Mouse (Mus musculus) embryonic facial prominence, embryonic 11.5 days (tissue): Measurements from ENCODE around the gene Crym. TPM values are rescaled to one million over a fixed set of nuclear protein-coding genes. Genes with fewer than 3 reads are reported as not detected.

Experiments used
- ATAC-seq: fragments of 200-750 bp; cut with Nextera tagmentation; replicated peaks from 2 replicates; pipeline ENCODE4 v1.8.0; 2017; ENCODE audit warnings: low read depth; ENCODE audit not compliant: insufficient number of reproducible peaks, low FRiP score, low TSS enrichment
- DNase-seq: peaks from one replicate; pipeline ENCODE4 v3.0.0-alpha.2; 2015; ENCODE audit warnings: low spot score
- H3K27ac ChIP-seq: fragments of 300-500 bp; sonication (generic); replicated peaks from 2 replicates; pipeline ENCODE4 v1.5.1; 2014; ENCODE audit warnings: mild to moderate bottlenecking, low read depth, low read length, control low read depth
- H3K27me3 ChIP-seq: fragments of 300-500 bp; sonication (generic); 2 replicates; pipeline ENCODE4 v1.6.1; 2014; ENCODE audit warnings: mild to moderate bottlenecking, low read length, moderate library complexity, mixed read lengths; ENCODE audit not compliant: control insufficient read depth, insufficient read depth
- H3K36me3 ChIP-seq: fragments of 300-500 bp; sonication (generic); replicated peaks from 2 replicates; pipeline ENCODE4 v1.6.1; 2014; ENCODE audit warnings: low read depth, mild to moderate bottlenecking, low read length, moderate library complexity, mixed read lengths; ENCODE audit not compliant: control insufficient read depth, insufficient read depth
- H3K4me1 ChIP-seq: fragments of 300-500 bp; sonication (generic); 2 replicates; pipeline ENCODE4 v1.6.1; 2014; ENCODE audit warnings: low read length, mixed read lengths; ENCODE audit not compliant: control insufficient read depth, insufficient read depth
- H3K4me2 ChIP-seq: fragments of 300-500 bp; sonication (generic); 2 replicates; pipeline ENCODE4 v1.6.1; 2014; ENCODE audit warnings: low read depth, mild to moderate bottlenecking, control low read depth, low read length, moderate library complexity
- H3K4me3 ChIP-seq: fragments of 300-500 bp; sonication (generic); 2 replicates; pipeline ENCODE4 v1.5.1; 2014; ENCODE audit warnings: low read depth, low read length, control low read depth
- H3K9ac ChIP-seq: fragments of 300-500 bp; sonication (generic); replicated peaks from 2 replicates; pipeline ENCODE4 v1.6.1; 2014; ENCODE audit warnings: mild to moderate bottlenecking, control low read depth, low read length
- H3K9me3 ChIP-seq: fragments of 300-500 bp; sonication (generic); replicated peaks from 2 replicates; pipeline ENCODE4 v1.6.1; 2016; ENCODE audit warnings: mild to moderate bottlenecking, low read length, inconsistent platforms, mixed read lengths; ENCODE audit not compliant: control insufficient read depth
- WGBS: fragments of 180-500 bp; shearing (Covaris S2); extraction: QIAGEN DNeasy Blood & Tissue Kit; methylation state at CpG from one replicate; pipeline ENCODE4 v1.1.7; 2014; 5-methylcytosine and 5-hydroxymethylcytosine counted together
- polyA plus RNA-seq: library from polyadenylated mRNA; unstranded; fragments of >200 nt; fragmentation: Nextera tagmentation; extraction: Ambion mirVana; gene quantifications from 2 replicates; pipeline ENCODE4 v1.2.1, GENCODE M21; 2014

The Crym gene
- 142 and 181 TPM in 2 replicates for polyA plus RNA-seq

DNA sequence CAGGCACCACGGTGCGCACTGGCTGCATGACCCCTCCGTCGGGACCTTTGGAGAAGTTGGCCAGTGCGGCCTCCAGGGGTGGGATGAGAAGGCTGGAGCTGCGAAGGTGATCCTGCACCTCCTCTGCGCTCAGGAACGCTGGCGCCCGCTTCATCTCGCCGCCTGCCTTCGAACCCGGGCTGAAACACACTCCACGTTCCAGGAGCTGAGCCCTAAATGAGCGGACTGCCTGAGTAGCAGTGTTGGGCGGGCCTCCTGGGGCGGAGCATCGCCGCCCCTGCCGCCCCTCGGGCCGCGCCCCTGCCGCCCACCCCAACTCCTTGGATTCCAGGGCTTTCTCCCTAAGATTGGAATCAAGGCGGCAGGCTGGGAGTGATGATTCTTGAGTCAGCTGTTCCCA, at the start of gene Crym:
TSS of gene Crym (minus strand) at position 341 of the 400 bp plus-strand sequence.
- Histone ChIP-seq H3K27me3 (no peaks in the 10 kb centered on the region), H3K4me2 (peak within 1 kb of the TSS; percentile 67), H3K4me1 (peaks cover 2% of the 10 kb centered on the region; the same call in 1 of the 2 replicates), H3K9me3 (no peaks in the 10 kb centered on the region), H3K4me3 (peak within 1 kb of the TSS; percentile 41), H3K36me3 (no peaks in the 10 kb centered on the region), H3K9ac (peak within 1 kb of the TSS; percentile 46), H3K27ac (no peak within 1 kb of the TSS)
- WGBS = 3% methylated on average over 26 of the region's 26 CpGs
- 0 out of 2 replicates have a peak, but pooled peaks have one; percentile 20 for ATAC-seq
- peak; percentile 55 for DNase-seq

DNA sequence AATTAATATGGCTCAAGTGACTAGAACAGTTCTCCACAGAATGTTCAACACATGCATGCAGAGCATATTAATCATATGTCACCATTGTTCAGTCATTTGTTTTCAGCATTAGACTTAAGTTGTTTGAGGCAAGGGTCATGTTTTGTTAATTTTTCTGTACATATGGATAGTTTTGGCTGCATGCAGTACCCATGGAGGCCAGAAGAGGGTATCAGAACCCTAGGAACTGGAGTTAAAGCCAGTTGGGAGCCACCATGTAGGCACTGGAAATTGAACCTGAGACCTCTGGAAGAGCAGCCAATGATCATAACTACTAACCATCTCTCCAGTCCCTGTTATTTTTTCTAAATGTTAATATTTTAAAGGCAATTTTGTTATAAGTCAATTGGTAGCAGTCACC, 39.2 kb upstream of the Crym start:
- Histone ChIP-seq H3K9me3 (no peaks in the 10 kb centered on the region), H3K27me3 (no peaks in the 10 kb centered on the region), H3K4me2 (no peak overlapping the region), H3K4me3 (no peak overlapping the region), H3K36me3 (no peaks in the 10 kb centered on the region), H3K27ac (no peak overlapping the region), H3K9ac (no peak overlapping the region), H3K4me1 (no peaks in the 10 kb centered on the region)
- peak; percentile 24 for DNase-seq
- no peak for ATAC-seq

DNA sequence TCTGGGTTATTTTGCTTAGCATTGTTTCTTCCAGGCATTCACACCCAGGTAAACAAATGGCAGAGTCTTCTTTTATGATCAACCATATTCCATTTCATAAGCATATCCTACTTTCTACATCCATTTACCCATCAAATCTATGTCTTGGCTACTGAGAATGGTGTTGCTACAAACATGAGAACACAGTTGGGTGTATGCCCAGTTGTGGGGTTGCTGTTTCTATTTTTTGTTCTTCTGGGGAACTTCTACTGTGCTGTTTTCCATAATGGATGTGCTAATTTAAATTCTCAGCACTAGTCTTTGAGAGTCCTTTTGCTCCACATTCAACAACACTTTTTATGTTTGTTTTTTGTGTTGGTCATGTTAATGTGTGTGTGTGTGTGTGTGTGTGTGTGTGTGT, 26.6 kb upstream of the Crym start:
- no peaks in the 10 kb centered on the region for H3K4me1 ChIP-seq
- no peak overlapping the region for H3K4me2 ChIP-seq
- no peaks in the 10 kb centered on the region for H3K36me3 ChIP-seq
- ATAC-seq (no peak), DNase-seq (no peak)
- H3K27me3 ChIP-seq = no peaks in the 10 kb centered on the region
- H3K27ac ChIP-seq = no peak overlapping the region
- no peak overlapping the region for H3K9ac ChIP-seq
- H3K4me3 ChIP-seq = no peak overlapping the region
- H3K9me3 ChIP-seq = no peaks in the 10 kb centered on the region

DNA sequence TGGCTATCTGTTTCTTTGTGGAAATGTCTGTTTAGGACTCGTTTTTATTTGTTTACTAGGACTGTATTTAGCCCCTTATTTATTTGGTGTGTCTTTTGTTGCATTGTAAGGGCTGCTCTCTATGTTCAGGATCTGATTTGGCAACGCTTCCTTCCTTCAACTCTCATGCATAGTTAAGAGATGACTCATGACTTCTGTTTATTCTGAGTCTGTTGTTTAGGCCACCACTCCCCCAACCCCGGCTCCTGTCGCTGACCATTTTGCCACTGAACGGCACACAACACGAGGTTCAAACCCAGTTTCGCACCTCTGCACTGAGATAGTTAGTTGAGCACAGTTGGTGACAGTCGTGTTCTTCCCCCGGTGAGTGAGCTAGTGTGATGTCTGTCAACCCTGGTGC, 4.1 kb upstream of the Crym start:
- WGBS = 69% methylated on average over 9 of the region's 9 CpGs

DNA sequence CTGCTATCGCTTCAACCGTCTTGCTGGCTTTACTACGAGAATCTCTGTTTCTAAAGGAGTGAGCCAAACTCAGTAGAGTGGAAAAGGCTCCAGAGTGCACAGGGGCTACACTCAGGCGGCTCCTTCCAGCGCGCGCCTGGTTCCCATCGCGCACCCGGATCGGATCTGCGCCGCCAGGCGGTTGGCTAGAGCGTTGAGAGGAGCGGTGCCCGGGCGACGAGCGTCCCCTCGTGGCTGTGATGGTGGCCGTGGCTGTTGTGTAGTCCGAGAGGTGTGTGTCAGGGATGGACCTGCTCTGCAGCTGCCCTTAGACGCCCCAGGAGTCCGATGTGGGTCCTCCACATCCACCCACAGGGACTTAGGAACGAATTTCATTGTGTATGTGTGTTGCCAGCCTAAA, 1.9 kb upstream of the Crym start, which contains the start of gene Abca14:
TSS of gene Abca14 (plus strand) at position 173 of the 400 bp plus-strand sequence.
- H3K4me2 ChIP-seq = no peak within 1 kb of the TSS

More for the DNA sequence above, 4.1 kb upstream of the Crym start:
- Histone ChIP-seq H3K4me1 (peaks cover 2% of the 10 kb centered on the region; the same call in 1 of the 2 replicates), H3K4me3 (no peak overlapping the region), H3K9ac (no peak overlapping the region), H3K27ac (no peak overlapping the region), H3K9me3 (no peaks in the 10 kb centered on the region), H3K27me3 (no peaks in the 10 kb centered on the region), H3K36me3 (no peaks in the 10 kb centered on the region), H3K4me2 (no peak overlapping the region)
- DNase-seq (no peak), ATAC-seq (no peak)

DNA sequence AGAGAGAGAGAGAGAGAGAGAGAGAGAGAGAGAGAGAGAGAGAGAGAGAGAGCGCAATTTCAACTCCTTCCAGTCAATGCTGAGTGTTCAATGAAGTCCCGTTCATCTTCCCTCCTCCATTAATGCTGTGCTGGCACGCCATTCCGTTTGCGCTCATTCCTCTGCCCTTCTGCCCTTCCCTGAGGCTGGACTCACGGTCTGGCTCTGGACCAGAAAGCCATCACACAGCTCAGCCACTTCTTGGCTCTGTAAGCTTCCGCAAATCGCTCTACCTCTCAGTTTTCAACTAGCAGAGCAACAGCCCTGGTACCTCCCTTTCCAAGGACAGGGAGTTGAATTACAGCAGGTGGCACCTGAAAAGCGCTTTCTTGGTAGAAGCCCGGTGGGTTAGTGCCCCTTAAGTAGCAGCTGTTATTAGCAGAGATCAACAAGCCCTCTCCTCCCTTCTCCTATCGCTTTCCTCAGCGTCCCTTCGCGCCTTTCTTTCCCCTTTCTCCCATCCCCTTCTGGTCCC, 623 bp downstream of the Crym start:
- H3K4me1 ChIP-seq = peaks cover 2% of the 10 kb centered on the region; the same call in 1 of the 2 replicates
- no peaks in the 10 kb centered on the region for H3K36me3 ChIP-seq
- H3K27ac ChIP-seq = no peak overlapping the region
- peak overlapping the region; percentile 67 for H3K4me2 ChIP-seq
- DNase-seq = no peak
- no peaks in the 10 kb centered on the region for H3K27me3 ChIP-seq
- no peaks in the 10 kb centered on the region for H3K9me3 ChIP-seq
- under 1% methylated on average over 14 of the region's 14 CpGs for WGBS
- peak overlapping the region; percentile 41 for H3K4me3 ChIP-seq
- H3K9ac ChIP-seq = peak overlapping the region; percentile 46
- no peak for ATAC-seq

More for the DNA sequence above, 1.9 kb upstream of the Crym start, which contains the start of gene Abca14:
- H3K9me3 ChIP-seq = no peaks in the 10 kb centered on the region
- no peak within 1 kb of the TSS for H3K27ac ChIP-seq
- no peaks in the 10 kb centered on the region for H3K36me3 ChIP-seq
- ATAC-seq (peak; percentile 81), DNase-seq (peak; percentile 93)
- WGBS = 5% methylated on average over 26 of the region's 26 CpGs
- no peak within 1 kb of the TSS for H3K9ac ChIP-seq
- H3K4me3 ChIP-seq = no peak within 1 kb of the TSS
- no peaks in the 10 kb centered on the region for H3K27me3 ChIP-seq
- H3K4me1 ChIP-seq = peaks cover 2% of the 10 kb centered on the region; the same call in 1 of the 2 replicates

DNA sequence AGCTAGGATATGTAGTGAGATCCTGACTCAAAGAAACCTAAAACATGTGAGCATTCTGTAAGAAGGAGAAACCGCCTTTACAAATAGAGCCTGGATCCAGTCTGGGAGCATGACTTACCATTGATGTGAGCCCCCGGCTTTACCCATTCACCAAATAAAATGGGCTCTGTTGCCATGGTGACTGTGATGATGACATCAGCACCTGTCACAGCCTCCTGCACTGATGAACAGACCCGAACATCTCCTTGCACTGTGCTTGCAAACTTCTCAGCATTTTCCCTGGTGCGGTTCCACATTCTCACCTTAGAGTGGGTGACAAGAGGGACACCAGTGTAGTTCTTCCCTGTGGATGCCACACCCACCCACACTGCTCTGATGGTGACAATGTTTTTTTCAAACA, 6.7 kb downstream of the Crym start:
- H3K27me3 ChIP-seq = no peaks in the 10 kb centered on the region
- ATAC-seq = no peak
- no peaks in the 10 kb centered on the region for H3K4me1 ChIP-seq
- no peak overlapping the region for H3K4me2 ChIP-seq
- H3K9me3 ChIP-seq = no peaks in the 10 kb centered on the region
- DNase-seq = no peak
- H3K9ac ChIP-seq = no peak overlapping the region
- WGBS = 76% methylated on average over 4 of the region's 4 CpGs
- H3K36me3 ChIP-seq = no peaks in the 10 kb centered on the region
- H3K27ac ChIP-seq = no peak overlapping the region
- H3K4me3 ChIP-seq = no peak overlapping the region

DNA sequence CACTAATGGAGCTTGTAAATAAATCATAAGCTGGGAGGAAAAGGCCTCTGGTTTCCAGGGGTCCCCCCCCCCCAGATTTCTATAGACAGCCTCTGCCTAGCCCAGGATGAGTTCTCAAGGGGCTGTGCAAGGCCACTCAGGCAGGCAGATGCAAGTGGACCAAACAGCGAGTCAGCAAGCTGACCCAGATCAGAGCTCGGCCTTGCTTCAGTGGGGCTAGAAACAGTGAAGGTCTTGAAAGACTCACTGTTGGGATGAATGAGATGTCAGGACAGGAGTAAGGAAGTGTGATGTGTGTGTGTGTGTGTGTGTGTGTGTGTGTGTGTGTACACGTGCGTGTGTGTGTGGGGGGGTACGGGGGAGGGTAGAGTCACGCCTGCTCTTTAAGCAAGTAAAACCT, 9.1 kb downstream of the Crym start:
- H3K9ac ChIP-seq = no peak overlapping the region
- H3K27ac ChIP-seq = no peak overlapping the region
- no peak overlapping the region for H3K4me2 ChIP-seq
- 79% methylated on average over 6 of the region's 6 CpGs for WGBS
- H3K27me3 ChIP-seq = no peaks in the 10 kb centered on the region
- no peak overlapping the region for H3K4me3 ChIP-seq
- no peaks in the 10 kb centered on the region for H3K36me3 ChIP-seq
- H3K9me3 ChIP-seq = no peaks in the 10 kb centered on the region
- no peaks in the 10 kb centered on the region for H3K4me1 ChIP-seq
- DNase-seq = no peak
- ATAC-seq = no peak
